Mouse (Mus musculus) E14TG2a.4 (cell line): ENCODE data around the gene Alk.

Experiments
- CTCF ChIP-seq: conservative IDR thresholded peaks from 2 replicates; pipeline ENCODE4 v1.5.1; 2014; ENCODE audit warnings: low read length
- POU5F1 ChIP-seq: IDR thresholded peaks from 2 replicates; pipeline ENCODE4 v1.6.1; 2014; ENCODE audit warnings: low read length, borderline replicate concordance

DNA sequence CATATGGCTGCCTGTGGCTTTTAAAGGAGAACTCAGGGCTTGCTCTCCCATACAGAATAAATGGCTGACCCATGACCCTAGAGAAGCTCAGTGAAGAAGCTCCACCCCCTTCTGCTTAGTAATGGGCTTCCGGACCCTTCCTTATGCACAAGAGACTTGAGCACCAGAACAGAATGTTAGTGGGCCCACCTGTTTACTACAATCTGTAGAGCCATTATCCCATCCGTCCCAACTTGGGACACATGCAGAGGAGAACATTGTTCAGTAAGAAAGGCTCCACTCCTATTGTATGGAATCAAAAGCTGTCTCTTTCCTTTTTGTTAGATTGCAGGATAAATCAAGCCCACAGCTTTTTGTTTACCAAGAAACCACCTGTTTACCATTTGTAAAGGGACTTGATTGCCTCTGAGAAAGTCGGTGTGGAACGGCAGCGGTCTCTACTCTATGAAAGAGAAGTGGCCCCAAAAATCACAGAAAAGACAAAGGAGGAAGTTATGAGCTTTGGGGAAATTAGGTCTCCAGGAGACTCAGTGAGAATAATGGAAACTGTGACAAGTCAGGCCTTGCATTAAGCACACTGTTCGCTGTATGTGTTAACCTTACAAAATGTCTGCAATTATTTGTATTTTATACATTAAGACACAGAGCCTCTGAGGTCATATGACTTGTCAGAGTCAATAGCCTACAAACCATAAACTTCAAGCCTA is 47.2 kb downstream of the Alk start:
- no peak for TF ChIP-seq CTCF
- no peak for TF ChIP-seq POU5F1
